Mouse (Mus musculus): Measurements from ENCODE around the gene Rapsn. TPM values are rescaled to one million over a fixed set of nuclear protein-coding genes. Genes with fewer than 3 reads are reported as not detected.
A peak's percentile ranks its signal among the peaks of the same experiment; 100 is the strongest.

The Rapsn gene
- polyA plus RNA-seq, 1 experiment = 7.0 TPM

DNA sequence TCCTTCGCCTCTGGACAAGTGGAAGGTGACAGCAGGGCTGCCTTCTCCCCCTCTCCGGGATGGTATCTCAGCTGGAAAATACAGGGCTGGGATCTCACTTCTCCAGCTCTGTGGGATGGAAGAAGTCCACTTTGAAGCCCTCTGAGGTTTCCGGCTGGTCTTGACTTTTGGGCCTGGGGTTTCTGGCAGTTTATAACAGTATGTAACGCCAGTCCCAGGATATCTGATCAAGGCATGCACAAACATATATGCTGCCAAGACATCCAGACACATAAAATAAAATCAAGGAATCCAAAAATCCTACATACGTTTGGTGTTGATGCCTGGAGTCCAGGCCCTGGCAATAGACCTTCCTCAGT, 43.6 kb downstream of the Rapsn start:
- no peak for DNase-seq
- no peaks in the 10 kb centered on the region for H3K27me3 ChIP-seq (replicated peaks; ENCODE audit: control insufficient read depth, insufficient read depth, low read length)
- no peaks in the 10 kb centered on the region; the same call in 1 of the 2 replicates for H3K4me1 ChIP-seq (ENCODE audit: control insufficient read depth, insufficient read depth, low read length)
- no peaks in the 10 kb centered on the region for H3K36me3 ChIP-seq (ENCODE audit: control insufficient read depth, insufficient read depth, low read length)
- H3K27ac ChIP-seq (ENCODE audit: insufficient read depth, low read depth, low read length) = no peak overlapping the region
- TF ChIP-seq CTCF (conservative IDR thresholded peaks at IDR 0.05; ENCODE audit: insufficient read depth, insufficient read length, low read depth, low read length) (no peak), POLR2A (IDR thresholded peaks at IDR 0.05; ENCODE audit: low read depth, low read length) (no peak)
- WGBS = 40% methylated on average over 5 of the region's 5 CpGs
- H3K4me3 ChIP-seq (ENCODE audit: insufficient read depth, low read depth, low read length) = peak overlapping the region; percentile 52; the same call in 1 of the 2 replicates

DNA sequence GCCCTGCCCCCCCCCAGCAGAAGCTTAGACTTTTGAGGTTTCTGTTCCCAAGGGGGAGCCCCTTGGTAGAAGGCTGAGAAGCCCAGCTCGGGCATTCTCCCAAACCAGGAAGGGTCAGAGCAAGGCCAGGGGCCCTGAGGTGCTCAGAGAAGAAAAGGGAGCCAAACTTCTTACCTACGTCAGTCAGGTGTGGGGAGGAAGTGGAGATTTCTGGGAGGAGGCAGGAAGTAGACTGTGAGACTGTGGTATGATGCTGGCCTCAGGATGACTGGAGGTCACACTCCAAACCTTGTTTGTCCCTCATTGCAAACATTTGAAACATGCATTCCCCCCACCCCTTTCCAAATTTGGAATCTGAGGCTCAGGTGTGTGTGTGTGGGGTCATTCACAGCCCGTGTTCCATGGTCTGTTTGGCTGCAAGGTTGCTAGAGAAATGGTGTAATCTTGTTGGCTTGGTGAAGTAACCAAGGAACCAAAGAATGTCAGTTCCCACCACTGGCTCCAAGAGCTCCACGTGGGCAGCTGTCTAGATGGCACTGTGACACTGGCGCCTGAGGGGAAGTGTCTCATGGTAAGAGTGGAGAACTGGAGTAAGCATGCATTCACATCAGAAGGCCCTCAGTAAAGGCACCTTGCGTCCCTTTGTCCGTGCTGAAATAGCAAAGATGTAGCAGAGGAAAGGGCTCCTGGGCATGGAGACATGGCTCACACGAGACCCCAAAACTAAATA, 45.5 kb downstream of the Rapsn start:
- H3K4me1 ChIP-seq (ENCODE audit: control insufficient read depth, insufficient read depth, low read length) = no peaks in the 10 kb centered on the region; the same call in 1 of the 2 replicates
- DNase-seq = no peak
- no peaks in the 10 kb centered on the region for H3K36me3 ChIP-seq (ENCODE audit: control insufficient read depth, insufficient read depth, low read length)
- no peaks in the 10 kb centered on the region for H3K27me3 ChIP-seq (replicated peaks; ENCODE audit: control insufficient read depth, insufficient read depth, low read length)
- WGBS = 80% methylated on average over 8 of the region's 8 CpGs
- H3K4me3 ChIP-seq (ENCODE audit: insufficient read depth, low read depth, low read length) = no peak overlapping the region
- no peak for TF ChIP-seq CTCF (conservative IDR thresholded peaks at IDR 0.05; ENCODE audit: insufficient read depth, insufficient read length, low read depth, low read length)
- TF ChIP-seq POLR2A (IDR thresholded peaks at IDR 0.05; ENCODE audit: low read depth, low read length) = no peak
- H3K27ac ChIP-seq (ENCODE audit: insufficient read depth, low read depth, low read length) = no peak overlapping the region

DNA sequence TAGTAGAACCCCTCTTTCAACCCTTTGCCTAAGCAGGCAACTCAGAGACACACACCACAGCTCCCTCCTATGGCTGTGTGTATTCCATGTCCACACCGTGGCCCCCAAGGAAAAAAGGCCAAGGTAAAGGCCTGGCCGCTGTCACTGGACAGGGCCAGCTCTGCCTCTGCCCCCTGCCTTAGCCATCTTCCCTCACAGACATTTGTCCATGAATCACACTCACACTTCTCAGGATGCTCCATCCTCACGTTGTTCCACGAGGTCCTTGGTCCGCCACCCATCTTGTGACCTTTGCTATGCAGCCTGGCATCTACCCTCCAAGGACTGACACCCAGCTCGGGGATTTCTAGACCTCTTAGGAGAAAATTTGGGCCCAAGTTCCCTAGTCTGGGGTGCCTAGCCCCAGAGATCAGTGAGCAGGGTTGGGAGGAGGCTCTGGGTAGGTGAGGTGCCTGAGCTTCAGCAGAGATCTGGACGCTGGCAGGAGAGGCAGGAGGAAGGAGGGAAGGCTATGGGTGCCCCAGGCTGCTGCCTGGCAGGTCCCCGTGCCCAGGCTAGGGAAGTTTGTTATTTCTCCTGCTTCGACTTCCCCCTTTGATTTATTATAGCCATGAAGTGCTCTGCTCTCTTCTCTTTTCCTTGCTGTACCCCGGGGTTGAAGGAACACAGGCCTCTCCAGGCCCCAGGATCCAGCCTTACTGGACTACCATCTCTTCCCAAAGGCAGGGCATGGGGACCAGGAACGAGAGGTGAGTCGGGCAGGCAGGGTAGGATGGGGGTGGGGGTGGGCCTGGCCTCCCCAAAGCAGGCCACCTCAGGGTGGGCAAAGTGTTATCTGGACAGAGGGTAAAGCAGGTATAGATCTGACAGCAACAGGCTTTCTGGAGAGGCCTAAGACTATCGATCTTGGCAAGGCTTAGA, 46.6 kb downstream of the Rapsn start, which contains the start of gene Spi1:
Gene Spi1 (plus strand): TSS at position 616 of the 921 bp plus-strand sequence.
- H3K27ac ChIP-seq (ENCODE audit: insufficient read depth, low read depth, low read length) = peak within 1 kb of the TSS; percentile 61
- DNase-seq = no peak
- H3K36me3 ChIP-seq (ENCODE audit: control insufficient read depth, insufficient read depth, low read length) = no peaks in the 10 kb centered on the region
- TF ChIP-seq CTCF (conservative IDR thresholded peaks at IDR 0.05; ENCODE audit: insufficient read depth, insufficient read length, low read depth, low read length) = no peak
- no peak for TF ChIP-seq POLR2A (IDR thresholded peaks at IDR 0.05; ENCODE audit: low read depth, low read length)
- H3K27me3 ChIP-seq (replicated peaks; ENCODE audit: control insufficient read depth, insufficient read depth, low read length) = no peaks in the 10 kb centered on the region
- WGBS = 70% methylated on average over 13 of the region's 13 CpGs
- no peak within 1 kb of the TSS for H3K4me3 ChIP-seq (ENCODE audit: insufficient read depth, low read depth, low read length)
- no peaks in the 10 kb centered on the region; the same call in 1 of the 2 replicates for H3K4me1 ChIP-seq (ENCODE audit: control insufficient read depth, insufficient read depth, low read length)

DNA sequence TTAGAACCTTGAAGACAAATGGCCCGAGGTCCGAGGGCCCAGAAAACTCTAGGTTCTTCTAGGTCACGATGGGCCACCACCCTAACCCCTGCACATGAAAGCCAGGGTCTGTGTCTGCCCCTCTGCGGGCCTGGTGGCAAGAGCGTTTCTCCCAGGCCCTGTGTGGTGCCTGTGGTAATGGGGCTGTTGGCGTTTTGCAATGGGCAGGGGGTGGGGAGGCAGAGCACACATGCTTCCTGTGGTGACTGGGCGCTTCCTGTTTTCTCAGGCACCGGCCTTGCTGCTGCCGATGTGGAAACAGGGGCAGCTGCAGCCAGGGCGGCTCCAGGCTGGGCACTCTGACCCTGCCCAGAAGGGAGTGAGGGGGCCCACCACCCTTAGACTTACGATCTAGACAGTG, 47.4 kb downstream of the Rapsn start:
- Histone ChIP-seq H3K27me3 (replicated peaks; ENCODE audit: control insufficient read depth, insufficient read depth, low read length) (no peaks in the 10 kb centered on the region; the same call in 1 of the 2 replicates), H3K36me3 (ENCODE audit: control insufficient read depth, insufficient read depth, low read length) (no peaks in the 10 kb centered on the region), H3K27ac (ENCODE audit: insufficient read depth, low read depth, low read length) (peak overlapping the region; percentile 61), H3K4me3 (ENCODE audit: insufficient read depth, low read depth, low read length) (no peak overlapping the region), H3K4me1 (ENCODE audit: control insufficient read depth, insufficient read depth, low read length) (no peaks in the 10 kb centered on the region; the same call in 1 of the 2 replicates)
- WGBS = 62% methylated on average over 11 of the region's 11 CpGs
- DNase-seq = peak; percentile 61
- TF ChIP-seq CTCF (conservative IDR thresholded peaks at IDR 0.05; ENCODE audit: insufficient read depth, insufficient read length, low read depth, low read length) (no peak), POLR2A (IDR thresholded peaks at IDR 0.05; ENCODE audit: low read depth, low read length) (no peak)

DNA sequence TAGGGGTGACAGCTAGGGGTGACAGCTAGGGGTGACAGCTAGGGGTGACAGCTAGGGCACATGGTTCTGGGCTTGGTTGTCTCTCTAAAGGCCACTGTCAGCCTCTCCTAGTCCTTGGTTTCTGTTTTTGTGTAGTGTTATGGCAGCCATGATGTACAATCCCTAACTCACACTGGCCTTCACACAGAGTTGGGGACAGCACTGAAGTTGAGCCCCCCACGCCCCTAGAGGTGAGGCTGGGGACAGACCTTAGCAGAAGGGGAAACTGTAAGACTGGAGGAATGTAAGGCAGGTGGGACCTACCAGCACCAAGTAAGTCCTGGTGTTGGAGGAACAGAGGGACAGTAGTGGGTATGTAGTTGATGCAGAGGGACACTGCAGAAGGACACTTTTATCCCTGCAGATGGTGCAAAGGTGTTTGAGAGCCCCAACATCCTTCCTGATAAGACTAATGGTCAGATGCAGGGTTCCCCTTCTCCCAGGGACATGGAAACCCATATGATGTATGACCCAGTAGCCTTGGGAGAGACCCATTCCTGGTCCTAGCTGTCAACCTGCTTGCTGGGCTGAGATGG, 48.0 kb downstream of the Rapsn start:
- Histone ChIP-seq H3K4me3 (ENCODE audit: insufficient read depth, low read depth, low read length) (no peak overlapping the region), H3K27ac (ENCODE audit: insufficient read depth, low read depth, low read length) (peak overlapping the region; percentile 61), H3K27me3 (replicated peaks; ENCODE audit: control insufficient read depth, insufficient read depth, low read length) (no peaks in the 10 kb centered on the region; the same call in 1 of the 2 replicates), H3K36me3 (ENCODE audit: control insufficient read depth, insufficient read depth, low read length) (no peaks in the 10 kb centered on the region), H3K4me1 (ENCODE audit: control insufficient read depth, insufficient read depth, low read length) (no peaks in the 10 kb centered on the region)
- DNase-seq = no peak
- no peak for TF ChIP-seq CTCF (conservative IDR thresholded peaks at IDR 0.05; ENCODE audit: insufficient read depth, insufficient read length, low read depth, low read length)
- TF ChIP-seq POLR2A (IDR thresholded peaks at IDR 0.05; ENCODE audit: low read depth, low read length) = no peak
- 91% methylated on average over 1 of the region's 1 CpGs for WGBS

DNA sequence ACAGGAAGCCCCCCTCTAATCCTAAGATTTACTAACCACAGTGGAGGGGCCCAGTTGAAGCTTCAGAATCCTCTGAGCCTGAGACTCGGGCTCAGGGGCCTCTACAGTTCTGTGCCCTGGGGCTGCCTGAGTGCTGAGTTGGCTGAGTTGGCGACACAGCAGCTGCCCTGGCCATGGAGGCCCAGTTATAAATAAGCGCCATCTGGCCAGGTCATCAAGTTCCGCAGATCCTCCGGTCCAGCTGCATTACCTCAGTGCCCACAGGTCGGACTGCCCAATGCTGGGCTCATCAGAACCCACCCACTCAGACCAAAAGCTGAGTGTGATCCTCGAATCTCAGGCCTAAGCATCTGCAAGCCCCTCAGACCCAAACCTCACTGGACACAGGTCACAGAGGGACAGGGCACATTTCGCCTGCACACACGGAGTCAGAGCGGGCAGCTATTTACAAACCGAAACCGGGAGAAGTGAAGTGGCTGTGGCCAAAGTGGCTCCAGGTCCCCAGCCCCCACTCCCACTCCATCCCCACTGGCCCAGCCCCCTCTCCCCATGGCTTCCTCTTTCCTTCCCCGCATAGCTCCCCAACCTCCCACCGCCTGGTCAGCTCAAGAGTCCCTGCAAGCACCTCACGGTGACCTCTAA, 48.9 kb downstream of the Rapsn start:
- H3K36me3 ChIP-seq (ENCODE audit: control insufficient read depth, insufficient read depth, low read length) = no peaks in the 10 kb centered on the region
- peak overlapping the region; percentile 6; the same call in 1 of the 2 replicates for H3K27ac ChIP-seq (ENCODE audit: insufficient read depth, low read depth, low read length)
- 85% methylated on average over 15 of the region's 15 CpGs for WGBS
- no peak overlapping the region for H3K4me3 ChIP-seq (ENCODE audit: insufficient read depth, low read depth, low read length)
- TF ChIP-seq CTCF (conservative IDR thresholded peaks at IDR 0.05; ENCODE audit: insufficient read depth, insufficient read length, low read depth, low read length) = no peak
- TF ChIP-seq POLR2A (IDR thresholded peaks at IDR 0.05; ENCODE audit: low read depth, low read length) = no peak
- no peaks in the 10 kb centered on the region for H3K4me1 ChIP-seq (ENCODE audit: control insufficient read depth, insufficient read depth, low read length)
- no peaks in the 10 kb centered on the region; the same call in 1 of the 2 replicates for H3K27me3 ChIP-seq (replicated peaks; ENCODE audit: control insufficient read depth, insufficient read depth, low read length)
- DNase-seq = no peak
